Mouse (Mus musculus): ENCODE measurements around the gene Sertad3. TPM values are rescaled to one million over a fixed set of nuclear protein-coding genes. Genes with fewer than 3 reads are reported as not detected.
"Not testable (repeated sequence)": the region's sequence is repeated elsewhere in the genome, so short reads cannot be mapped to it uniquely, and the experiment has no call there.

Gene Sertad3
- total RNA-seq, 2 experiments from 2014 or later: 4.5 to 5.3 TPM

- DNase-seq: no peak
- intact Hi-C loops (cut with DNase I): no loop called here
These were observed 16.6 kb downstream of the Sertad3 start for GRCm38 (mm10) chr7:27490227-27490542.

GRCm38 (mm10) chr7:27490543-27491329 lies 17.2 kb downstream of the Sertad3 start:
- peak; percentile 92 to 96 for DNase-seq
- intact Hi-C loops (cut with DNase I): no loop called here

GRCm38 (mm10) chr7:27491856-27492255 lies 18.3 kb downstream of the Sertad3 start:
- no peak for DNase-seq
- intact Hi-C loops (cut with DNase I): no loop called here

GRCm38 (mm10) chr7:27493022-27493421 lies 19.5 kb downstream of the Sertad3 start:
- intact Hi-C loops (cut with DNase I): no loop called here
- no peak for DNase-seq

GRCm38 (mm10) chr7:27493450-27493849 lies 19.9 kb downstream of the Sertad3 start:
- DNase-seq: no peak
- intact Hi-C loops (cut with DNase I): no loop called here

GRCm38 (mm10) chr7:27494659-27495367 lies 21.2 kb downstream of the Sertad3 start:
- DNase-seq; intact Hi-C loops (cut with DNase I): not testable (repeated sequence)

GRCm38 (mm10) chr7:27499036-27499435 lies 25.5 kb downstream of the Sertad3 start, which contains the start of gene Prx:
Gene Prx (plus strand): TSS chr7:27499324.
- intact Hi-C loops (cut with DNase I): no loop called here

GRCm38 (mm10) chr7:27501620-27502019 lies 28.1 kb downstream of the Sertad3 start:
- DNase-seq: peak in 1 of 2 experiments; percentile 46
- intact Hi-C loops (cut with DNase I): no loop called here

More at GRCm38 (mm10) chr7:27499036-27499435, 25.5 kb downstream of the Sertad3 start, which contains the start of gene Prx:
- DNase-seq: no peak

- DNase-seq: no peak
- intact Hi-C loops (cut with DNase I): no loop called here
These were observed 33.3 kb downstream of the Sertad3 start for GRCm38 (mm10) chr7:27506765-27507370.

GRCm38 (mm10) chr7:27507711-27508647 lies 34.4 kb downstream of the Sertad3 start:
- intact Hi-C loops (cut with DNase I): no loop called here
- peak; percentile 97 for DNase-seq

- intact Hi-C loops (cut with DNase I): no loop called here
- peak in 1 of 2 experiments; percentile 31 for DNase-seq
These were observed 35.1 kb downstream of the Sertad3 start for GRCm38 (mm10) chr7:27508648-27509005.

GRCm38 (mm10) chr7:27510809-27511208 lies 37.2 kb downstream of the Sertad3 start:
- intact Hi-C loops (cut with DNase I): loop anchor here (2.0 kb wide), 1 partner anchor 14 kb away; no protein-coding TSS in a partner anchor
- no peak for DNase-seq

- intact Hi-C loops (cut with DNase I): no loop called here
- no peak for DNase-seq
These were observed 41.4 kb downstream of the Sertad3 start for GRCm38 (mm10) chr7:27514961-27515360.

GRCm38 (mm10) chr7:27518314-27518713 lies 44.7 kb downstream of the Sertad3 start:
- intact Hi-C loops (cut with DNase I): no loop called here
- no peak for DNase-seq

GRCm38 (mm10) chr7:27520104-27520503 lies 46.5 kb downstream of the Sertad3 start:
- intact Hi-C loops (cut with DNase I): no loop called here

GRCm38 (mm10) chr7:27520599-27520998 lies 47.0 kb downstream of the Sertad3 start:
- DNase-seq: no peak
- intact Hi-C loops (cut with DNase I): no loop called here

More at GRCm38 (mm10) chr7:27520104-27520503, 46.5 kb downstream of the Sertad3 start:
- DNase-seq: no peak

GRCm38 (mm10) chr7:27522967-27523366 lies 49.4 kb downstream of the Sertad3 start, which contains the start of gene Hipk4:
Gene Hipk4 (plus strand): TSS chr7:27523267.
- no peak for DNase-seq
- intact Hi-C loops (cut with DNase I): no loop called here

- intact Hi-C loops (cut with DNase I): loop anchor here (2.0 kb wide), 1 partner anchor 13 kb away; no protein-coding TSS in a partner anchor
- DNase-seq: no peak
These were observed 50.2 kb downstream of the Sertad3 start for GRCm38 (mm10) chr7:27523805-27524204.

- DNase-seq: peak; percentile 64 to 70
- intact Hi-C loops (cut with DNase I): loop anchor here (5.0 kb wide), 1 partner anchor 189 kb away; the partner anchor contains the start of gene Ltbp4
These were observed 52.7 kb downstream of the Sertad3 start for GRCm38 (mm10) chr7:27526039-27526827.

Data from gastrocnemius, postnatal 36 days (tissue).